Mouse (Mus musculus) bone marrow, adult 2 months (tissue): ENCODE results near the gene Ugt1a6b. TPM values are rescaled to one million over a fixed set of nuclear protein-coding genes. Genes with fewer than 3 reads are reported as not detected.
"Not testable (repeated sequence)": the region's sequence is repeated elsewhere in the genome, so short reads cannot be mapped to it uniquely, and the experiment has no call there.

Source experiments
- H3K27ac ChIP-seq: fragments of 200-500 bp; 2 replicates; pipeline ENCODE4 v1.5.1; 2012; ENCODE audit warnings: low read depth, mild to moderate bottlenecking, control low read depth, inconsistent platforms, low read length; ENCODE audit not compliant: control insufficient read depth, poor library complexity, insufficient read depth
- H3K4me1 ChIP-seq: fragments of 200-500 bp; 2 replicates; pipeline ENCODE4 v1.6.1; 2011; ENCODE audit warnings: low read length; ENCODE audit not compliant: control insufficient read depth, insufficient read depth
- H3K4me3 ChIP-seq: fragments of 200-500 bp; replicated peaks from 2 replicates; pipeline ENCODE3; 2011; ENCODE audit warnings: mild to moderate bottlenecking, low read depth, low read length, control low read depth; ENCODE audit not compliant: control insufficient read depth
- CTCF ChIP-seq: fragments of 200-500 bp; IDR thresholded peaks from 2 replicates; pipeline ENCODE4 v1.5.1; 2011; ENCODE audit warnings: low read length, control low read depth; ENCODE audit not compliant: control insufficient read depth, insufficient read depth
- POLR2A ChIP-seq: fragments of 200-500 bp; IDR thresholded peaks from 2 replicates; pipeline ENCODE4 v1.6.1; 2011; ENCODE audit warnings: low read depth, mild to moderate bottlenecking, control low read depth, low read length, borderline replicate concordance; ENCODE audit not compliant: control insufficient read depth
- WGBS: fragments of 180-500 bp; shearing (Covaris S2); methylation state at CpG from one replicate; pipeline ENCODE4 v1.1.7; 2018; 5-methylcytosine and 5-hydroxymethylcytosine counted together
- polyA plus RNA-seq: library from polyadenylated mRNA; stranded (reverse); fragments of >200 nt; gene quantifications from 2 replicates; pipeline ENCODE4 v1.2.4, GENCODE M21; 2011; ENCODE audit warnings: low replicate concordance; ENCODE audit not compliant: missing spikeins, insufficient read depth, insufficient read length

The Ugt1a6b gene
- polyA plus RNA-seq, 1 experiment, result 6.5 TPM

GRCm38 (mm10) chr1:88087513-88087912, 15.5 kb upstream of the Ugt1a6b start, which contains the start of gene Ugt1a8:
Ugt1a8 (plus strand) TSS chr1:88087813.
- no peaks in the 10 kb centered on the region; the same call in 1 of the 2 replicates for H3K4me1 ChIP-seq
- H3K27ac ChIP-seq, result no peak within 1 kb of the TSS
- WGBS, result 75% methylated on average over 3 of the region's 3 CpGs
- no peak within 1 kb of the TSS for H3K4me3 ChIP-seq
- TF ChIP-seq CTCF (no peak), POLR2A (no peak)

GRCm38 (mm10) chr1:88092341-88092740, 10.7 kb upstream of the Ugt1a6b start:
- H3K27ac ChIP-seq, result no peak overlapping the region; the same call in 1 of the 2 replicates
- H3K4me3 ChIP-seq, result no peak overlapping the region
- TF ChIP-seq POLR2A (no peak), CTCF (no peak)
- no peaks in the 10 kb centered on the region; the same call in 1 of the 2 replicates for H3K4me1 ChIP-seq

- H3K4me3 ChIP-seq, H3K4me1 ChIP-seq: not testable (repeated sequence)
- peak overlapping the region; percentile 79 for H3K27ac ChIP-seq
- WGBS, result 3% methylated on average over 3 of the region's 3 CpGs
- TF ChIP-seq CTCF, result 0 out of 2 replicates have a peak, but pooled peaks have one; percentile 13
These were observed 8.8 kb upstream of the Ugt1a6b start for GRCm38 (mm10) chr1:88094270-88094676.

- peak within 1 kb of the TSS; percentile 71 for H3K4me3 ChIP-seq
- 3% methylated on average over 10 of the region's 10 CpGs for WGBS
- TF ChIP-seq CTCF (no peak), POLR2A (peak; percentile 50; the same call in 1 of the 2 replicates)
- peak within 1 kb of the TSS; percentile 92 for H3K27ac ChIP-seq
- H3K4me1 ChIP-seq, result peaks cover 1% of the 10 kb centered on the region; the same call in 1 of the 2 replicates
These were observed 8.0 kb upstream of the Ugt1a6b start, which contains the start of gene Ugt1a7c for GRCm38 (mm10) chr1:88094941-88095492. Ugt1a7c (plus strand) TSS chr1:88095062.

GRCm38 (mm10) chr1:88098546-88098945, 4.5 kb upstream of the Ugt1a6b start:
- not testable (repeated sequence) for H3K27ac ChIP-seq, H3K4me3 ChIP-seq, H3K4me1 ChIP-seq
- 31% methylated on average over 3 of the region's 3 CpGs for WGBS

- WGBS, result 75% methylated on average over 2 of the region's 2 CpGs
- not testable (repeated sequence) for H3K4me3 ChIP-seq, H3K27ac ChIP-seq, H3K4me1 ChIP-seq
These were observed 3.4 kb upstream of the Ugt1a6b start for GRCm38 (mm10) chr1:88099691-88100090.

GRCm38 (mm10) chr1:88103697-88104468, 831 bp downstream of the Ugt1a6b start:
- not testable (repeated sequence) for H3K4me3 ChIP-seq, H3K4me1 ChIP-seq
- 70% methylated on average over 5 of the region's 5 CpGs for WGBS

GRCm38 (mm10) chr1:88104667-88105430, 1.8 kb downstream of the Ugt1a6b start:
- no peak overlapping the region for H3K27ac ChIP-seq
- H3K4me1 ChIP-seq, result peaks cover 2% of the 10 kb centered on the region
- no peak overlapping the region for H3K4me3 ChIP-seq
- TF ChIP-seq POLR2A (no peak), CTCF (no peak)
- WGBS, result 71% methylated on average over 1 of the region's 1 CpGs

More at GRCm38 (mm10) chr1:88103697-88104468, 831 bp downstream of the Ugt1a6b start:
- not testable (repeated sequence) for H3K27ac ChIP-seq

- H3K4me1 ChIP-seq, result peaks cover 2% of the 10 kb centered on the region
- no peak overlapping the region for H3K27ac ChIP-seq
- no peak for TF ChIP-seq CTCF
- TF ChIP-seq POLR2A, result no peak
- WGBS, result 69% methylated on average over 2 of the region's 2 CpGs
- no peak overlapping the region for H3K4me3 ChIP-seq
These were observed 2.6 kb downstream of the Ugt1a6b start for GRCm38 (mm10) chr1:88105656-88106055.

GRCm38 (mm10) chr1:88109027-88109557, 6.0 kb downstream of the Ugt1a6b start:
- 61% methylated on average over 2 of the region's 2 CpGs for WGBS
- H3K27ac ChIP-seq, H3K4me3 ChIP-seq, H3K4me1 ChIP-seq: not testable (repeated sequence)

- 56% methylated on average over 2 of the region's 2 CpGs for WGBS
- H3K4me1 ChIP-seq, H3K27ac ChIP-seq, H3K4me3 ChIP-seq: not testable (repeated sequence)
These were observed 6.6 kb downstream of the Ugt1a6b start for GRCm38 (mm10) chr1:88109604-88110003.

GRCm38 (mm10) chr1:88112769-88113168, 9.7 kb downstream of the Ugt1a6b start:
- WGBS, result 85% methylated on average over 6 of the region's 6 CpGs
- not testable (repeated sequence) for H3K27ac ChIP-seq

More at GRCm38 (mm10) chr1:88112769-88113168, 9.7 kb downstream of the Ugt1a6b start:
- not testable (repeated sequence) for H3K4me3 ChIP-seq, H3K4me1 ChIP-seq
